ENCODE assay signal across 10 mouse cellular contexts in the genomic region with DNA sequence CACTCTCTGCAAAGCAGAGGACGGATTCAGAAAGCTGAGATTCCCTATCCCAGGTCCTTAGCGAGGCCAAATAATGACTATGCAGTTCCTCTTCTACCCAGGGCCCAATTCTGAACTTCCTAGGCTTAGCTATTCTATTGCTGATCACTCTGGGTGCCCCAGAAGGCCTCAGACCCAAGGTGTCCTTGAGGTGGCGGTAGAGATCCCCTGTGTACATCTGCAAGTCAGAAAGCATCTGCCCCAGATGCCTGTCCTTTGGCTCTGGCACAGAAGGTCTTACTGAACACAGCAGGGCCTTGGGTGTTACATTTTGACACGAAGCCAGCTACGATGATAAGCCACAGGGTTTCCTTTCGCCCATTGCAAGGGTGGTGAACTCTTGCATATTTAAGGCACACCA. TPM values are rescaled to one million over a fixed set of nuclear protein-coding genes. Genes with fewer than 3 reads are reported as not detected.
DNase-seq lines count a peak whose midpoint lies in the region; ATAC-seq and TF ChIP-seq lines count a peak whose summit lies in the region.
"Had no signal": no experiment of that assay in that cellular context is flagged by ENCODE, and none has a peak within 500 bp of the region (broad histone marks: within the 10 kb centered on the region; RNA-seq: fewer than 3 reads in every experiment).

No protein-coding gene starts in this region.

- H3K36me3 ChIP-seq in forebrain, postnatal 0 days (ENCODE audit: insufficient read depth), result no peaks in the 10 kb centered on the region
- H3K36me3 ChIP-seq: embryonic facial prominence, embryonic 12.5 days; heart, embryonic 15.5 days had no signal

- no peak overlapping the region for H3K9ac ChIP-seq in forebrain, postnatal 0 days

- no peak for ATAC-seq in forebrain, postnatal 0 days

- 54% methylated on average over 6 of the region's 6 CpGs for WGBS in forebrain, postnatal 0 days

- intact Hi-C loops in gastrocnemius, adult 2 months (cut with DNase I), result no loop called here

- H3K4me2 ChIP-seq in forebrain, postnatal 0 days (ENCODE audit: low read depth), result no peak overlapping the region
- H3K4me2 ChIP-seq: embryonic facial prominence, embryonic 12.5 days; heart, embryonic 15.5 days had no signal

- H3K4me3 ChIP-seq in gastrocnemius, adult 2 months, result no peak overlapping the region
- H3K4me3 ChIP-seq in forebrain, postnatal 0 days (ENCODE audit: low read depth, low read length), result no peak overlapping the region
- H3K4me3 ChIP-seq: embryonic facial prominence, embryonic 12.5 days; heart, embryonic 15.5 days had no signal

- no peaks in the 10 kb centered on the region for H3K4me1 ChIP-seq in forebrain, postnatal 0 days (ENCODE audit: insufficient read depth)

- TF ChIP-seq CTCF in gastrocnemius, adult 2 months (IDR thresholded peaks at IDR 0.05), result peak; percentile 27; the same call in 1 of the 2 replicates
- TF ChIP-seq CTCF in forebrain, postnatal 0 days (IDR thresholded peaks at IDR 0.05; ENCODE audit: low read depth), result no peak

- H3K27ac ChIP-seq in gastrocnemius, adult 2 months, result no peak overlapping the region
- H3K27ac ChIP-seq in forebrain, postnatal 0 days (ENCODE audit: low read depth, low read length), result no peak overlapping the region
- H3K27ac ChIP-seq: embryonic facial prominence, embryonic 12.5 days had no signal

- no peaks in the 10 kb centered on the region for H3K9me3 ChIP-seq in forebrain, postnatal 0 days (ENCODE audit: low read length)
- H3K9me3 ChIP-seq: embryonic facial prominence, embryonic 12.5 days; heart, embryonic 15.5 days had no signal

- no peak for DNase-seq in gastrocnemius, adult 2 months
- DNase-seq in gastrocnemius, postnatal 10 days, result no peak
- DNase-seq in 3T3-L1 (ENCODE audit: low read depth, low spot score), result peak; percentile 64
- DNase-seq in T-cell, adult 2 months (ENCODE audit: low spot score), result peak; percentile 45
- DNase-seq in lung, postnatal 36 days, result peak; percentile 52
- no peak for DNase-seq in forebrain, postnatal 0 days
- no peak for DNase-seq in gastrocnemius, adult 18-20 months (ENCODE audit: low spot score)
- DNase-seq in right cerebral cortex, postnatal 36 days (ENCODE audit: low spot score in 2 of 2), result no peak

- no peaks in the 10 kb centered on the region for H3K27me3 ChIP-seq in forebrain, postnatal 0 days (ENCODE audit: insufficient read depth, low read length)

RNA-seq across cellular contexts. Expression of a gene that starts 3.1 kb away (rescaled TPM):
- not detected for total RNA-seq in gastrocnemius, adult 2 months (2021)
- not detected for total RNA-seq in gastrocnemius, postnatal 10 days (2021)
- 21.1 and 21.2 TPM in 2 replicates for total RNA-seq in forebrain, postnatal 0 days (2014; rRNA removed)
- 11.3 and 17.3 TPM in 2 replicates for polyA plus RNA-seq in forebrain, postnatal 0 days (2015; fragmentation: Nextera tagmentation; extraction: Ambion mirVana)
- total RNA-seq in gastrocnemius, adult 18-20 months (2021), result not detected

RNA-seq across cellular contexts. Expression of a gene that starts 14.3 kb away (rescaled TPM):
- 10 to 100 TPM; 10.3 to 11.7 TPM for total RNA-seq in gastrocnemius, adult 2 months (2021)
- 10 to 100 TPM; 19.9 to 20.6 TPM for total RNA-seq in gastrocnemius, postnatal 10 days (2021)
- total RNA-seq in forebrain, postnatal 0 days (2014; rRNA removed), result 64.2 and 81.2 TPM in 2 replicates
- polyA plus RNA-seq in forebrain, postnatal 0 days (2015; fragmentation: Nextera tagmentation; extraction: Ambion mirVana), result 68.4 and 70.5 TPM in 2 replicates
- total RNA-seq in gastrocnemius, adult 18-20 months (2021), result 10 to 100 TPM in 1 of 2 experiments, 1 to 10 TPM in 1; 9.9 to 10.9 TPM

RNA-seq across cellular contexts. Expression of a gene that starts 38.9 kb away (rescaled TPM):
- 1 to 10 TPM; 7.4 to 7.8 TPM for total RNA-seq in gastrocnemius, adult 2 months (2021)
- total RNA-seq in gastrocnemius, postnatal 10 days (2021), result 10 to 100 TPM in 1 of 2 experiments, 1 to 10 TPM in 1; 8.7 to 11.4 TPM
- total RNA-seq in forebrain, postnatal 0 days (2014; rRNA removed), result 16.3 and 19.6 TPM in 2 replicates
- polyA plus RNA-seq in forebrain, postnatal 0 days (2015; fragmentation: Nextera tagmentation; extraction: Ambion mirVana), result 17.8 and 24.8 TPM in 2 replicates
- 1 to 10 TPM; 7.1 to 9.6 TPM for total RNA-seq in gastrocnemius, adult 18-20 months (2021)

RNA-seq across cellular contexts. Expression of a gene that starts 45.0 kb away (rescaled TPM):
- total RNA-seq in gastrocnemius, adult 2 months (2021), result under 1 TPM; 0.22 to 0.33 TPM
- 1 to 10 TPM in 1 of 2 experiments, under 1 TPM in 1; 0.59 to 1.2 TPM for total RNA-seq in gastrocnemius, postnatal 10 days (2021)
- not detected in 2 replicates for total RNA-seq in forebrain, postnatal 0 days (2014; rRNA removed)
- polyA plus RNA-seq in forebrain, postnatal 0 days (2015; fragmentation: Nextera tagmentation; extraction: Ambion mirVana), result 0.33 and 0.35 TPM in 2 replicates
- under 1 TPM; 0.23 to 0.26 TPM for total RNA-seq in gastrocnemius, adult 18-20 months (2021)

RNA-seq across cellular contexts. Expression of a gene that starts 52.3 kb away (rescaled TPM):
- total RNA-seq in gastrocnemius, adult 2 months (2021), result 10 to 100 TPM; 13.9 to 14.5 TPM
- total RNA-seq in gastrocnemius, postnatal 10 days (2021), result 10 to 100 TPM; 13.2 to 16.2 TPM
- total RNA-seq in forebrain, postnatal 0 days (2014; rRNA removed), result 1.3 and 3.2 TPM in 2 replicates
- 1.8 and 2.1 TPM in 2 replicates for polyA plus RNA-seq in forebrain, postnatal 0 days (2015; fragmentation: Nextera tagmentation; extraction: Ambion mirVana)
- total RNA-seq in gastrocnemius, adult 18-20 months (2021), result 10 to 100 TPM; 14.5 to 15.6 TPM

Comparison
In these comparisons a context has a peak if more than half of its experiments do, and no peak if none do; other contexts are left out.
1. DNase-seq: peak in 3T3-L1 (single experiment), T-cell, adult 2 months (single experiment) and lung, postnatal 36 days (single experiment); none in gastrocnemius, adult 2 months (single experiment), gastrocnemius, postnatal 10 days (single experiment), forebrain, postnatal 0 days (single experiment), gastrocnemius, adult 18-20 months (single experiment) and right cerebral cortex, postnatal 36 days (0 of 2).
2. RNA of a gene that starts 3.1 kb away (total RNA-seq): 21.1 to 21.2 TPM in forebrain, postnatal 0 days; not detected in gastrocnemius, postnatal 10 days, not detected in gastrocnemius, adult 2 months and not detected in gastrocnemius, adult 18-20 months; every median in the first group is over 10 times any median in the second.